Mouse (Mus musculus): ENCODE data around the gene Snap23. TPM values are rescaled to one million over a fixed set of nuclear protein-coding genes. Genes with fewer than 3 reads are reported as not detected.

Gene Snap23
- total RNA-seq (2014; rRNA removed) (26.2 and 31.3 TPM in 2 replicates), polyA plus RNA-seq (2012; rRNA removed) (5.1 and 5.3 TPM in 2 replicates)

DNA sequence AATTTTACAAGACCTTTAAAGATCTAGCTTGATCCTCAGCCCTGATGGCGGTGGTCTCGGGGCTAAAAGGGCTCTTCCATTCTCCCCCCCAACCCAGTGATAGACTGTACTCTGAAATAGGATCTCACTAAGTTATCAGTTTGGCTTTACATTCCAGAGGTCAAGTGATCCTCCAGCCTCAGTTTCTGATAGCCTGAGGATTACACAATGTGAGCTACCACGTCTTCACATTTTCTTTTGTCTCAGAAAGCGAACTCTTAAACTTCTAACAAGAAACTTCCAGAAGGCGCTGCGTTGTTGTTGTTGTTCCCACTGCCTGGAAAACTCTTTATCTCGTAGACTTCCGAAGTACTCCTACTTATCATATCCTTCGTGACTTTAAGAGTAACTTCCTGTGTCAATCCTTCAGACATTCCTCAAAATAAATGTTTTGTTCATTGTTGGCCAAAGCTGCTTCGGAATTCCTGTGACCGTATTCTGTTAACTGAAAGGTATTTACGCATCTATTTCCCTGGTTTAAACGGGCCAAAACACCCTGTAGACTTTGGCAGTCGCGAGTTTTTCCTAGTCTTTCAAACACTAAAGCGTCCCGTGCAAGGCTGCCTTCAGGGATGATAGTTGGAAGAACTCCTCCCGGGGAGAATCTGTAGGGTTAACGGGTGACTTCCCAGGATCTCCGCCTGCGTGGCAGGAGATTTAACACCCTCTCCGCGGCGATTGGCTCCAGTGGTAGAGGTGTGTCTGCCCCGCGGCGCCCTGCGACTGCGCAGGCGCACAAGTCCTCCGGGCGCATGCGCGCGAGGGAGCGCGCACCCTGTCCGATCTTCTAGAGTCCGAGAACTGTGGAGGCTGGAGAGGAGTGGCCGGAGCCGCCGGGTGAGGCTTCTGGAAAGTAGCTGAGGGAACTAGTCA lies at the start of gene Snap23:
TSS of gene Snap23 (plus strand) at position 786 of the 912 bp plus-strand sequence.
- TF ChIP-seq CTCF (IDR thresholded peaks at IDR 0.05; ENCODE audit: low read depth, low read length) (no peak), POLR2A (IDR thresholded peaks at IDR 0.05; ENCODE audit: extremely low read depth, insufficient read depth, low read length) (peak; percentile 77)
- peak within 1 kb of the TSS; percentile 90 for H3K27ac ChIP-seq (replicated peaks; ENCODE audit: insufficient read depth, low read depth, low read length)
- peak within 1 kb of the TSS; percentile 88 for H3K9ac ChIP-seq (ENCODE audit: low read depth, low read length)
- peak within 1 kb of the TSS; percentile 63 for H3K4me3 ChIP-seq (ENCODE audit: insufficient read depth, low read depth, low read length)
- H3K36me3 ChIP-seq (ENCODE audit: control insufficient read depth, insufficient read depth, low read length) = peaks cover 7% of the 10 kb centered on the region; the same call in 1 of the 2 replicates
- peak; percentile 90 for DNase-seq (ENCODE audit: extremely low read depth, low read depth, low spot score)
- H3K4me1 ChIP-seq (ENCODE audit: control insufficient read depth, insufficient read depth, low read length) = peaks cover 9% of the 10 kb centered on the region
- no peaks in the 10 kb centered on the region for H3K27me3 ChIP-seq (ENCODE audit: control insufficient read depth, insufficient read depth, low read length)
- 2% methylated on average over 42 of the region's 42 CpGs for WGBS
- H3K79me2 ChIP-seq (ENCODE audit: control insufficient read depth, insufficient read depth, low read length) = peaks cover 15% of the 10 kb centered on the region; the same call in 1 of the 2 replicates

DNA sequence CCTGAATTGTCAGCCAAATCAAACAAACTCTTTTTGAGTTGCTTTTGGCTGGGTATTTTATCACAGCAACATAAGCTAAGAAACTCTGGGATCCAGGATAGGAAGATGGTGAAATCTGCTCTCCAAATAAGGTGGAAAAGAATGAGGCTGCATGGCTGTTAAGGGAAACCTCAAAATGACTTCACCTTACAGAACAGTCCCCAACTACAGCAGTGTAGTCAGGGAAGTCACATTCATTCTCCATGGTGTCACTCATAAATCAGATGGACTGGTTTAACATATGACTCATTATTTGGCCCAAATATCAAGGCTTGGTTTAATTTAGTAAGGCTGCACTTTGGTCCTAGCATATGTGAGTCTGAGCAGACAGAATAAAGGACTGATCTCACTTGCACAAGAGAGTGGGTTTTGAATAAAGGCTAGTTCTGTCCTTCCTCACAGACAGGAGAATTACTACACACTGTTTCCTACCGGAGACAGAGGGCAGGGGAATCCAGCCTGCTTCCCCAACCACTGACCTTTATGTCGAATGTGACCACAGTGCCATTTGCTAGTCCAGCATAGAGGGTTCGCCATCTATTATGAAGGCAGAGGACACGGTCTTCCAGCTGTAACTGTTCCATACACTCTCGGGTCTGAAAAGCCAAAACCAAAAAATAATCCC lies 48.8 kb upstream of the Snap23 start:
- Histone ChIP-seq H3K27me3 (ENCODE audit: control insufficient read depth, insufficient read depth, low read length) (no peaks in the 10 kb centered on the region), H3K4me3 (ENCODE audit: insufficient read depth, low read depth, low read length) (no peak overlapping the region), H3K27ac (replicated peaks; ENCODE audit: insufficient read depth, low read depth, low read length) (no peak overlapping the region), H3K36me3 (ENCODE audit: control insufficient read depth, insufficient read depth, low read length) (peaks cover 77% of the 10 kb centered on the region), H3K9ac (ENCODE audit: low read depth, low read length) (no peak overlapping the region), H3K79me2 (ENCODE audit: control insufficient read depth, insufficient read depth, low read length) (no peaks in the 10 kb centered on the region), H3K4me1 (ENCODE audit: control insufficient read depth, insufficient read depth, low read length) (peaks cover 5% of the 10 kb centered on the region; the same call in 1 of the 2 replicates)
- 90% methylated on average over 5 of the region's 5 CpGs for WGBS
- TF ChIP-seq POLR2A (IDR thresholded peaks at IDR 0.05; ENCODE audit: extremely low read depth, insufficient read depth, low read length) (no peak), CTCF (IDR thresholded peaks at IDR 0.05; ENCODE audit: low read depth, low read length) (no peak)
- peak; percentile 28 for DNase-seq (ENCODE audit: extremely low read depth, low read depth, low spot score)

DNA sequence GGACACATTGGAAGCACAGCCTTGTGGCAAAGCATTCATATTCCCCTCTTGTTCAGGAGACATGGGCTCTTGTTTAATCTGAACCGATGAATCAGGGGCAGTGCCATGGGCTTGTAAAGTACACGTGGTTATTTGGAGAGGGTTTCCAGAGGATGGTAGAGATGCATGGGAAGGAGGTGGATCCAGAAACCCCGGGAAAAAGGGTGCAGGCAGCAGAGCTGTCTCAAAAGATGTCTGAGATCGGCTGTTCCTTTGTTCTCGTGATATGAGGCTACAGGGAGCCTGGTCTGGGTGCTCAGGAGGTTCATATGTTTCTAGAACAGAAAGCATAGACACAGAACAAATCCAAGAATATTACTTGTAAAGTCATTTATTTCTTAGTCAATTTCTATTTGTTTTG lies 40.7 kb upstream of the Snap23 start:
- H3K4me1 ChIP-seq (ENCODE audit: control insufficient read depth, insufficient read depth, low read length) = no peaks in the 10 kb centered on the region
- 92% methylated on average over 5 of the region's 5 CpGs for WGBS
- peaks cover 75% of the 10 kb centered on the region for H3K36me3 ChIP-seq (ENCODE audit: control insufficient read depth, insufficient read depth, low read length)
- H3K4me3 ChIP-seq (ENCODE audit: insufficient read depth, low read depth, low read length) = no peak overlapping the region
- no peak for DNase-seq (ENCODE audit: extremely low read depth, low read depth, low spot score)
- H3K79me2 ChIP-seq (ENCODE audit: control insufficient read depth, insufficient read depth, low read length) = no peaks in the 10 kb centered on the region
- TF ChIP-seq CTCF (IDR thresholded peaks at IDR 0.05; ENCODE audit: low read depth, low read length) (no peak), POLR2A (IDR thresholded peaks at IDR 0.05; ENCODE audit: extremely low read depth, insufficient read depth, low read length) (no peak)
- no peaks in the 10 kb centered on the region for H3K27me3 ChIP-seq (ENCODE audit: control insufficient read depth, insufficient read depth, low read length)
- no peak overlapping the region for H3K9ac ChIP-seq (ENCODE audit: low read depth, low read length)
- no peak overlapping the region for H3K27ac ChIP-seq (replicated peaks; ENCODE audit: insufficient read depth, low read depth, low read length)

DNA sequence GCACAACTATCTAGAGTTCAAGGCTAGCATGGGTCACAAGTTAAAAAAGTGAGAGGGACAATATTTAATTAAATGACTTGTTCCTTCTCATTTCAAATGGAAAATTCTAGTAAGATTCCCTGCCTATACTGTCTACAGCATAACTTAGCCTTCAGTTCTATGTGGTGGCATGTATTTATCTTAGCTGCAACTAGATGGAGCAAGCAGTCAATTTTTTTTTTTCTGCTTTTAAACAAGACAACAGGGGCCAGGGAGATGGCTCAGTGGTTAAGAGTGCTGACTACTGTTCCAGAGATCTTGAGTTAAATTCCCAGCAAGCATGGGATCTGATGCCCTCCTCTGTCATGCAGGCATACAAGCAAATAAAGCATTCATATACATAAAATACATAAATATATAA lies 37.9 kb upstream of the Snap23 start:
- H3K79me2 ChIP-seq (ENCODE audit: control insufficient read depth, insufficient read depth, low read length) = 0 out of 2 replicates have a peak, but pooled peaks cover 3% of the 10 kb centered on the region
- H3K4me1 ChIP-seq (ENCODE audit: control insufficient read depth, insufficient read depth, low read length) = no peaks in the 10 kb centered on the region
- no peak for TF ChIP-seq CTCF (IDR thresholded peaks at IDR 0.05; ENCODE audit: low read depth, low read length)
- TF ChIP-seq POLR2A (IDR thresholded peaks at IDR 0.05; ENCODE audit: extremely low read depth, insufficient read depth, low read length) = no peak
- no peak overlapping the region for H3K27ac ChIP-seq (replicated peaks; ENCODE audit: insufficient read depth, low read depth, low read length)
- peaks cover 77% of the 10 kb centered on the region for H3K36me3 ChIP-seq (ENCODE audit: control insufficient read depth, insufficient read depth, low read length)
- H3K27me3 ChIP-seq (ENCODE audit: control insufficient read depth, insufficient read depth, low read length) = no peaks in the 10 kb centered on the region
- DNase-seq (ENCODE audit: extremely low read depth, low read depth, low spot score) = no peak
- no peak overlapping the region for H3K9ac ChIP-seq (ENCODE audit: low read depth, low read length)
- no peak overlapping the region for H3K4me3 ChIP-seq (ENCODE audit: insufficient read depth, low read depth, low read length)

DNA sequence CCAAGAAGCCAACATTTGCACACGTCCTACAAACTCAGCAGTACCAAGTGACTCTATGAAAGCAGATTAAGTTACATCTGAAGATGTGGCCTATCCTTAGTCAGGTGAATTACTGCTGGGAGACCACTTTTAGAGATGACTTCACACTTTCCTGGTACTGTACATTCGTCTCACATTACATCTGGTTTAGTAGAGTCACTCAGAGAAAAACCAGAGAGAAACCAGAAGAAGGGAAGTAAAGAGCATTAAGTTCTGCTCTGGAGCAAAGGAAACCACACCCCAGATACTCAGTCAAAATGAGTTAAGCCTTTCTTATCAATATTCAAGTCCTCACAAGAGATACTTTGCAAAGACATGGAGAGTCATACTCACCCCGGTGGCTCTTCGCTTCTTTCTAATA lies 36.2 kb upstream of the Snap23 start:
- 85% methylated on average over 4 of the region's 4 CpGs for WGBS
- no peak overlapping the region for H3K4me3 ChIP-seq (ENCODE audit: insufficient read depth, low read depth, low read length)
- peaks cover 73% of the 10 kb centered on the region for H3K36me3 ChIP-seq (ENCODE audit: control insufficient read depth, insufficient read depth, low read length)

More for the DNA sequence above, 36.2 kb upstream of the Snap23 start:
- no peak overlapping the region for H3K27ac ChIP-seq (replicated peaks; ENCODE audit: insufficient read depth, low read depth, low read length)
- no peak overlapping the region for H3K9ac ChIP-seq (ENCODE audit: low read depth, low read length)
- TF ChIP-seq POLR2A (IDR thresholded peaks at IDR 0.05; ENCODE audit: extremely low read depth, insufficient read depth, low read length) (no peak), CTCF (IDR thresholded peaks at IDR 0.05; ENCODE audit: low read depth, low read length) (no peak)
- no peak for DNase-seq (ENCODE audit: extremely low read depth, low read depth, low spot score)
- H3K79me2 ChIP-seq (ENCODE audit: control insufficient read depth, insufficient read depth, low read length) = 0 out of 2 replicates have a peak, but pooled peaks cover 3% of the 10 kb centered on the region
- H3K4me1 ChIP-seq (ENCODE audit: control insufficient read depth, insufficient read depth, low read length) = no peaks in the 10 kb centered on the region
- H3K27me3 ChIP-seq (ENCODE audit: control insufficient read depth, insufficient read depth, low read length) = no peaks in the 10 kb centered on the region

Data from liver, adult 2 months (tissue).